Mouse (Mus musculus): ENCODE measurements at regions not wholly inside any gene's neighbourhood (a gene's known extent, or its start where the extent isn't known, plus 50 kb on each side); places are given as distances from the start of the nearest gene placed in this dataset.

GRCm38 (mm10) chr5:126566226-126566625 lies 675.4 kb upstream of the Tmem132c start:
- no peak for DNase-seq (ENCODE audit: low spot score in 2 of 2)

- DNase-seq (ENCODE audit: low spot score in 2 of 2), result no peak
Measured at GRCm38 (mm10) chr5:126573766-126574165, 667.8 kb upstream of the Tmem132c start.

GRCm38 (mm10) chr5:126597786-126598330 lies 643.8 kb upstream of the Tmem132c start:
- no peak for DNase-seq (ENCODE audit: low spot score in 2 of 2)

- DNase-seq (ENCODE audit: low spot score in 2 of 2), result peak in 1 of 2 experiments; percentile 5
Measured at GRCm38 (mm10) chr5:126599561-126599960, 642.0 kb upstream of the Tmem132c start.

GRCm38 (mm10) chr5:126606756-126607155 lies 634.9 kb upstream of the Tmem132c start:
- no peak for DNase-seq (ENCODE audit: low spot score in 2 of 2)

- DNase-seq (ENCODE audit: low spot score in 2 of 2), result no peak
Measured at GRCm38 (mm10) chr5:126612571-126612970, 629.0 kb upstream of the Tmem132c start.

GRCm38 (mm10) chr5:126622551-126622950 lies 619.1 kb upstream of the Tmem132c start:
- no peak for DNase-seq (ENCODE audit: low spot score in 2 of 2)

- DNase-seq (ENCODE audit: low spot score in 2 of 2), result peak in 1 of 2 experiments; percentile 71
Measured at GRCm38 (mm10) chr5:126623205-126623604, 618.4 kb upstream of the Tmem132c start.

- DNase-seq (ENCODE audit: low spot score in 2 of 2), result no peak
Measured at GRCm38 (mm10) chr5:126629826-126630225, 611.8 kb upstream of the Tmem132c start.

- DNase-seq (ENCODE audit: low spot score in 2 of 2), result peak in 1 of 2 experiments; percentile 19
Measured at GRCm38 (mm10) chr5:126650415-126650814, 591.2 kb upstream of the Tmem132c start.

- DNase-seq (ENCODE audit: low spot score in 2 of 2), result no peak
Measured at GRCm38 (mm10) chr5:126651367-126651766, 590.2 kb upstream of the Tmem132c start.

- no peak for DNase-seq (ENCODE audit: low spot score in 2 of 2)
Measured at GRCm38 (mm10) chr5:126662648-126663047, 579.0 kb upstream of the Tmem132c start.

GRCm38 (mm10) chr5:126671156-126671555 lies 570.5 kb upstream of the Tmem132c start:
- peak in 1 of 2 experiments; percentile 65 for DNase-seq (ENCODE audit: low spot score in 2 of 2)

- DNase-seq (ENCODE audit: low spot score in 2 of 2), result peak in 1 of 2 experiments; percentile 36
Measured at GRCm38 (mm10) chr5:126680262-126680661, 561.3 kb upstream of the Tmem132c start.

GRCm38 (mm10) chr5:126699314-126699713 lies 542.3 kb upstream of the Tmem132c start:
- DNase-seq (ENCODE audit: low spot score in 2 of 2), result peak in 1 of 2 experiments; percentile 31

- DNase-seq (ENCODE audit: low spot score in 2 of 2), result no peak
Measured at GRCm38 (mm10) chr5:126703516-126704282, 537.9 kb upstream of the Tmem132c start.

- DNase-seq (ENCODE audit: low spot score in 2 of 2), result no peak
Measured at GRCm38 (mm10) chr5:126705871-126706270, 535.7 kb upstream of the Tmem132c start.

GRCm38 (mm10) chr5:126706701-126707100 lies 534.9 kb upstream of the Tmem132c start:
- DNase-seq (ENCODE audit: low spot score in 2 of 2), result no peak

GRCm38 (mm10) chr5:126714672-126715071 lies 526.9 kb upstream of the Tmem132c start:
- DNase-seq (ENCODE audit: low spot score in 2 of 2), result no peak

- no peak for DNase-seq (ENCODE audit: low spot score in 2 of 2)
Measured at GRCm38 (mm10) chr5:126718421-126718820, 523.2 kb upstream of the Tmem132c start.

- no peak for DNase-seq (ENCODE audit: low spot score in 2 of 2)
Measured at GRCm38 (mm10) chr5:126721300-126721699, 520.3 kb upstream of the Tmem132c start.

- DNase-seq (ENCODE audit: low spot score in 2 of 2), result no peak
Measured at GRCm38 (mm10) chr5:126723304-126724295, 518.0 kb upstream of the Tmem132c start.

Measured in left cerebral cortex, adult 9 months (tissue).